Mouse (Mus musculus): ENCODE measurements around the gene Habp4. TPM values are rescaled to one million over a fixed set of nuclear protein-coding genes. Genes with fewer than 3 reads are reported as not detected.

The Habp4 gene
- polyA plus RNA-seq, 1 experiment from 2014 or later, result 18.4 TPM

- WGBS, result 85% methylated on average over 2 of the region's 2 CpGs
- no peak overlapping the region for H3K27ac ChIP-seq
- H3K4me1 ChIP-seq, result no peaks in the 10 kb centered on the region
- no peak for DNase-seq (ENCODE audit: low spot score)
- H3K27me3 ChIP-seq (ENCODE audit: low read depth, poor library complexity, severe bottlenecking), result no peaks in the 10 kb centered on the region
- H3K9me3 ChIP-seq (replicated peaks), result no peaks in the 10 kb centered on the region
- H3K36me3 ChIP-seq, result peaks cover 30% of the 10 kb centered on the region
- H3K4me3 ChIP-seq, result no peak overlapping the region
These were observed 20.5 kb downstream of the Habp4 start for GRCm38 (mm10) chr13:64182091-64182490.

GRCm38 (mm10) chr13:64183583-64183982 is 22.0 kb downstream of the Habp4 start:
- no peaks in the 10 kb centered on the region for H3K4me1 ChIP-seq
- H3K4me3 ChIP-seq, result no peak overlapping the region
- H3K27ac ChIP-seq, result no peak overlapping the region
- H3K27me3 ChIP-seq (ENCODE audit: low read depth, poor library complexity, severe bottlenecking), result no peaks in the 10 kb centered on the region
- no peaks in the 10 kb centered on the region for H3K9me3 ChIP-seq (replicated peaks)
- WGBS, result 85% methylated on average over 4 of the region's 4 CpGs
- H3K36me3 ChIP-seq, result peaks cover 27% of the 10 kb centered on the region
- DNase-seq (ENCODE audit: low spot score), result no peak

GRCm38 (mm10) chr13:64184361-64184760 is 22.7 kb downstream of the Habp4 start:
- Histone ChIP-seq H3K4me3 (no peak overlapping the region), H3K9me3 (replicated peaks) (no peaks in the 10 kb centered on the region), H3K4me1 (no peaks in the 10 kb centered on the region), H3K27ac (no peak overlapping the region), H3K36me3 (peaks cover 28% of the 10 kb centered on the region), H3K27me3 (ENCODE audit: low read depth, poor library complexity, severe bottlenecking) (no peaks in the 10 kb centered on the region)
- WGBS, result 88% methylated on average over 10 of the region's 10 CpGs
- DNase-seq (ENCODE audit: low spot score), result no peak

GRCm38 (mm10) chr13:64185176-64185575 is 23.6 kb downstream of the Habp4 start:
- Histone ChIP-seq H3K4me1 (no peaks in the 10 kb centered on the region), H3K36me3 (peaks cover 32% of the 10 kb centered on the region), H3K9me3 (replicated peaks) (no peaks in the 10 kb centered on the region), H3K27me3 (ENCODE audit: low read depth, poor library complexity, severe bottlenecking) (no peaks in the 10 kb centered on the region), H3K27ac (no peak overlapping the region), H3K4me3 (no peak overlapping the region)
- 88% methylated on average over 7 of the region's 7 CpGs for WGBS
- DNase-seq (ENCODE audit: low spot score), result no peak

- Histone ChIP-seq H3K27me3 (ENCODE audit: low read depth, poor library complexity, severe bottlenecking) (no peaks in the 10 kb centered on the region), H3K9me3 (replicated peaks) (no peaks in the 10 kb centered on the region), H3K4me3 (no peak overlapping the region), H3K27ac (no peak overlapping the region), H3K4me1 (no peaks in the 10 kb centered on the region), H3K36me3 (peaks cover 30% of the 10 kb centered on the region)
- WGBS, result 93% methylated on average over 9 of the region's 9 CpGs
- no peak for DNase-seq (ENCODE audit: low spot score)
These were observed 24.0 kb downstream of the Habp4 start for GRCm38 (mm10) chr13:64185586-64185985.

- H3K4me3 ChIP-seq, result no peak overlapping the region
- H3K36me3 ChIP-seq, result peaks cover 35% of the 10 kb centered on the region
- no peaks in the 10 kb centered on the region for H3K4me1 ChIP-seq
- no peaks in the 10 kb centered on the region for H3K9me3 ChIP-seq (replicated peaks)
- H3K27me3 ChIP-seq (ENCODE audit: low read depth, poor library complexity, severe bottlenecking), result no peaks in the 10 kb centered on the region
- H3K27ac ChIP-seq, result no peak overlapping the region
- 94% methylated on average over 4 of the region's 4 CpGs for WGBS
- DNase-seq (ENCODE audit: low spot score), result no peak
These were observed 24.9 kb downstream of the Habp4 start for GRCm38 (mm10) chr13:64186516-64186915.

- Histone ChIP-seq H3K36me3 (peaks cover 38% of the 10 kb centered on the region), H3K27me3 (ENCODE audit: low read depth, poor library complexity, severe bottlenecking) (no peaks in the 10 kb centered on the region), H3K9me3 (replicated peaks) (no peaks in the 10 kb centered on the region), H3K27ac (no peak overlapping the region), H3K4me1 (no peaks in the 10 kb centered on the region), H3K4me3 (no peak overlapping the region)
- no peak for DNase-seq (ENCODE audit: low spot score)
These were observed 25.4 kb downstream of the Habp4 start for GRCm38 (mm10) chr13:64187065-64187464.

- Histone ChIP-seq H3K4me1 (peaks cover 12% of the 10 kb centered on the region; the same call in 1 of the 2 replicates), H3K27ac (no peak overlapping the region), H3K9me3 (replicated peaks) (no peaks in the 10 kb centered on the region), H3K4me3 (no peak overlapping the region), H3K36me3 (peaks cover 56% of the 10 kb centered on the region), H3K27me3 (ENCODE audit: low read depth, poor library complexity, severe bottlenecking) (no peaks in the 10 kb centered on the region)
- no peak for DNase-seq (ENCODE audit: low spot score)
- 91% methylated on average over 6 of the region's 6 CpGs for WGBS
These were observed 36.3 kb downstream of the Habp4 start for GRCm38 (mm10) chr13:64197899-64198298.

- no peaks in the 10 kb centered on the region for H3K9me3 ChIP-seq (replicated peaks)
- H3K27ac ChIP-seq, result no peak overlapping the region
- no peaks in the 10 kb centered on the region for H3K27me3 ChIP-seq (ENCODE audit: low read depth, poor library complexity, severe bottlenecking)
- WGBS, result 95% methylated on average over 4 of the region's 4 CpGs
- no peak for DNase-seq (ENCODE audit: low spot score)
- H3K4me3 ChIP-seq, result no peak overlapping the region
- peaks cover 54% of the 10 kb centered on the region for H3K36me3 ChIP-seq
- peaks cover 12% of the 10 kb centered on the region; the same call in 1 of the 2 replicates for H3K4me1 ChIP-seq
These were observed 36.7 kb downstream of the Habp4 start for GRCm38 (mm10) chr13:64198310-64198709.

- Histone ChIP-seq H3K27me3 (ENCODE audit: low read depth, poor library complexity, severe bottlenecking) (no peaks in the 10 kb centered on the region), H3K27ac (no peak overlapping the region), H3K4me3 (no peak overlapping the region), H3K9me3 (replicated peaks) (no peaks in the 10 kb centered on the region), H3K36me3 (peaks cover 44% of the 10 kb centered on the region), H3K4me1 (peaks cover 23% of the 10 kb centered on the region)
- DNase-seq (ENCODE audit: low spot score), result no peak
- WGBS, result 96% methylated on average over 4 of the region's 4 CpGs
These were observed 39.3 kb downstream of the Habp4 start for GRCm38 (mm10) chr13:64200911-64201310.

GRCm38 (mm10) chr13:64204726-64205125 is 43.1 kb downstream of the Habp4 start:
- no peak overlapping the region for H3K4me3 ChIP-seq
- H3K4me1 ChIP-seq, result peaks cover 23% of the 10 kb centered on the region
- no peak for DNase-seq (ENCODE audit: low spot score)
- no peaks in the 10 kb centered on the region for H3K9me3 ChIP-seq (replicated peaks)
- H3K27me3 ChIP-seq (ENCODE audit: low read depth, poor library complexity, severe bottlenecking), result no peaks in the 10 kb centered on the region
- H3K27ac ChIP-seq, result no peak overlapping the region
- peaks cover 35% of the 10 kb centered on the region for H3K36me3 ChIP-seq
- 75% methylated on average over 2 of the region's 2 CpGs for WGBS

GRCm38 (mm10) chr13:64205186-64205585 is 43.6 kb downstream of the Habp4 start:
- Histone ChIP-seq H3K4me3 (no peak overlapping the region), H3K36me3 (peaks cover 37% of the 10 kb centered on the region), H3K27ac (0 out of 2 replicates have a peak overlapping the region, but pooled peaks have one; percentile 8), H3K4me1 (peaks cover 23% of the 10 kb centered on the region), H3K27me3 (ENCODE audit: low read depth, poor library complexity, severe bottlenecking) (no peaks in the 10 kb centered on the region), H3K9me3 (replicated peaks) (no peaks in the 10 kb centered on the region)
- DNase-seq (ENCODE audit: low spot score), result peak; percentile 45
- WGBS, result 47% methylated on average over 2 of the region's 2 CpGs

- 93% methylated on average over 6 of the region's 6 CpGs for WGBS
- Histone ChIP-seq H3K27ac (no peak overlapping the region), H3K4me3 (no peak overlapping the region), H3K27me3 (ENCODE audit: low read depth, poor library complexity, severe bottlenecking) (no peaks in the 10 kb centered on the region), H3K4me1 (peaks cover 11% of the 10 kb centered on the region), H3K9me3 (replicated peaks) (no peaks in the 10 kb centered on the region), H3K36me3 (peaks cover 34% of the 10 kb centered on the region)
- no peak for DNase-seq (ENCODE audit: low spot score)
These were observed 46.5 kb downstream of the Habp4 start for GRCm38 (mm10) chr13:64208146-64208545.

- no peaks in the 10 kb centered on the region for H3K9me3 ChIP-seq (replicated peaks)
- WGBS, result 88% methylated on average over 5 of the region's 5 CpGs
- no peaks in the 10 kb centered on the region for H3K27me3 ChIP-seq (ENCODE audit: low read depth, poor library complexity, severe bottlenecking)
- peaks cover 47% of the 10 kb centered on the region for H3K36me3 ChIP-seq
- DNase-seq (ENCODE audit: low spot score), result no peak
- no peak overlapping the region for H3K4me3 ChIP-seq
- no peak overlapping the region for H3K27ac ChIP-seq
- no peaks in the 10 kb centered on the region for H3K4me1 ChIP-seq
These were observed 50.5 kb downstream of the Habp4 start for GRCm38 (mm10) chr13:64211995-64212603.

All from limb, embryonic 10.5 days (tissue).